Mouse (Mus musculus) retina, adult 2 months (tissue): ENCODE data around the gene Olfr1555-ps1.
"Not testable (repeated sequence)": the region's sequence is repeated elsewhere in the genome, so short reads cannot be mapped to it uniquely, and the experiment has no call there.

Experiments used
- DNase-seq: peaks from one replicate; pipeline ENCODE4 v3.0.0-alpha.2; 2012; ENCODE audit warnings: low read depth, low spot score

Gene Olfr1555-ps1

GRCm38 (mm10) chr19:12170062-12170599 lies at the start of gene Olfr1555-ps1:
Gene Olfr1555-ps1 (minus strand): TSS chr19:12170112.
- DNase-seq = not testable (repeated sequence)

GRCm38 (mm10) chr19:12200334-12200733 lies 30.4 kb upstream of the Olfr1555-ps1 start, which contains the start of gene Olfr1431:
Gene Olfr1431 (plus strand): TSS chr19:12200634.
- DNase-seq = no peak

- not testable (repeated sequence) for DNase-seq
These were observed 29.2 kb upstream of the Olfr1555-ps1 start for GRCm38 (mm10) chr19:12199076-12199475.

GRCm38 (mm10) chr19:12175431-12175830 lies 5.5 kb upstream of the Olfr1555-ps1 start:
- not testable (repeated sequence) for DNase-seq

- no peak for DNase-seq
These were observed 24.5 kb downstream of the Olfr1555-ps1 start for GRCm38 (mm10) chr19:12145452-12145851.

GRCm38 (mm10) chr19:12143356-12143755 lies 26.6 kb downstream of the Olfr1555-ps1 start:
- no peak for DNase-seq

GRCm38 (mm10) chr19:12134289-12134688 lies 35.6 kb downstream of the Olfr1555-ps1 start:
- DNase-seq = no peak

GRCm38 (mm10) chr19:12123103-12123502 lies 46.8 kb downstream of the Olfr1555-ps1 start, which contains the start of gene Olfr76:
Gene Olfr76 (minus strand): TSS chr19:12123203.
- no peak for DNase-seq

- DNase-seq = no peak
These were observed 53.4 kb downstream of the Olfr1555-ps1 start for GRCm38 (mm10) chr19:12116464-12116863.

- no peak for DNase-seq
These were observed 54.1 kb downstream of the Olfr1555-ps1 start, which contains the start of gene Olfr1428 for GRCm38 (mm10) chr19:12115797-12116196. Gene Olfr1428 (minus strand): TSS chr19:12115897.
